Mouse (Mus musculus) liver, embryonic 16.5 days (tissue): ENCODE measurements around the gene Gpr12. TPM values are rescaled to one million over a fixed set of nuclear protein-coding genes. Genes with fewer than 3 reads are reported as not detected.
"Not testable (repeated sequence)": the region's sequence is repeated elsewhere in the genome, so short reads cannot be mapped to it uniquely, and the experiment has no call there.

Experiments
- ATAC-seq: fragments of 200-750 bp; cut with Nextera tagmentation; 2 replicates; pipeline ENCODE4 v1.8.0; 2017; ENCODE audit warnings: low read depth, mild to moderate bottlenecking, moderate number of reproducible peaks, moderate library complexity
- H3K27ac ChIP-seq: fragments of 300-500 bp; sonication (generic); 2 replicates; pipeline ENCODE4 v1.5.1; 2014; ENCODE audit warnings: mild to moderate bottlenecking, low read length
- H3K27me3 ChIP-seq: fragments of 300-500 bp; sonication (generic); 2 replicates; pipeline ENCODE4 v1.6.1; 2014; ENCODE audit warnings: low read depth, low read length, mixed read lengths; ENCODE audit not compliant: control insufficient read depth, insufficient read depth
- H3K36me3 ChIP-seq: fragments of 300-500 bp; sonication (generic); 2 replicates; pipeline ENCODE4 v1.6.1; 2014; ENCODE audit warnings: mild to moderate bottlenecking; ENCODE audit not compliant: control insufficient read depth, insufficient read depth
- H3K4me1 ChIP-seq: fragments of 300-500 bp; sonication (generic); 2 replicates; pipeline ENCODE4 v1.6.1; 2014; ENCODE audit warnings: low read depth, low read length, mixed read lengths; ENCODE audit not compliant: control insufficient read depth
- H3K4me2 ChIP-seq: fragments of 300-500 bp; sonication (generic); 2 replicates; pipeline ENCODE4 v1.6.1; 2014; ENCODE audit warnings: low read depth, low read length, mixed read lengths
- H3K4me3 ChIP-seq: fragments of 300-500 bp; sonication (generic); 2 replicates; pipeline ENCODE4 v1.5.1; 2014; ENCODE audit warnings: low read depth, mild to moderate bottlenecking, low read length
- H3K9ac ChIP-seq: fragments of 300-500 bp; sonication (generic); 2 replicates; pipeline ENCODE4 v1.6.1; 2014; ENCODE audit warnings: low read depth, low read length
- H3K9me3 ChIP-seq: fragments of 300-500 bp; sonication (generic); replicated peaks from 2 replicates; pipeline ENCODE4 v1.6.1; 2016; ENCODE audit warnings: low read length; ENCODE audit not compliant: control insufficient read depth
- WGBS: fragments of 180-500 bp; shearing (Covaris S2); extraction: QIAGEN DNeasy Blood & Tissue Kit; methylation state at CpG from one replicate; pipeline ENCODE4 v1.1.7; 2014; ENCODE audit not compliant: insufficient replicate concordance; 5-methylcytosine and 5-hydroxymethylcytosine counted together
- polyA plus RNA-seq: library from polyadenylated mRNA; unstranded; fragments of >200 nt; fragmentation: Nextera tagmentation; extraction: Ambion mirVana; gene quantifications from 2 replicates; pipeline ENCODE4 v1.2.1, GENCODE M21; 2015

The Gpr12 gene
- polyA plus RNA-seq, 1 experiment from 2014 or later = 0.13 TPM

- Histone ChIP-seq H3K9ac (no peak overlapping the region), H3K36me3 (no peaks in the 10 kb centered on the region), H3K27me3 (no peaks in the 10 kb centered on the region), H3K4me2 (no peak overlapping the region), H3K27ac (no peak overlapping the region), H3K4me3 (no peak overlapping the region), H3K9me3 (no peaks in the 10 kb centered on the region), H3K4me1 (no peaks in the 10 kb centered on the region)
- 59% methylated on average over 10 of the region's 10 CpGs for WGBS
- ATAC-seq = no peak
Measured at GRCm38 (mm10) chr5:146609646-146610045, 24.6 kb upstream of the Gpr12 start.

DNA sequence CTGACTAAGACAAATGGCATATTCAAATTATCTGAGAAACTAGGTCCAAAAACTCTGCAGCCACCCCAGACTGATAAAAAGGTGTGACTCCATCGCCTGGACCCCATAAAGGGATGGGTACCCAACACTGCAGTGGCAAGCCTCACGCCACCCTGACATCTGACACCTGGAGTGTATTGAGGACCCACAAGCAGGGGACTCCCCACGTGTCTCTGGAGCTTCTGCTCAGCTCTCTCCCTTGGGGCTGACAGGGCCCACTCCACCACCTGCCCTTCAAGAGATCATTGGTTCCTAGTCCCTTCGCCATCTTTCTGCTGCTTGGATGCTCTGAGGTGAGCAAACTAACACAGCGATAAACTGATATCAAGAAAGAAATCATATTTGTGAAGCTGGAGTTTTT is 22.8 kb upstream of the Gpr12 start:
- ATAC-seq = no peak
- WGBS = 55% methylated on average over 5 of the region's 5 CpGs

DNA sequence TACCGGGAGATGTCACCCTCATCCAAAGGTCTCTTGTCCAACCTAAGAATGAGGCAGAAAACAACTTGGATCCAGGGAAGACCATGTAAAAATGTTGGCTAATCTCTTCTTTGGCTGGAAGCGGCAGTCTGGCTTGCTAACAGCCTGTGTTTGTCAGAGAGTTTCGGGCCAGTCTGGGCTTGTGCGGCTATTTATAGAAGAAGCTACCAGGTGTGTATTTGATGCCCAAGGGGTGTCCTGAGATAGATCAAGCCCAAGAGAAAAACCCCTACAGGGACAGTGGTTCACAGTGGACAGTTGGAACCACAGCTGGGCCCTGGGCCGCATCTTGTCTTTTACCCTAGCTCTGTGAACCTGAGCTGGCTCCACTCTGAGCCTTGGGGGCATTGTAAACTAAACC is 21.9 kb upstream of the Gpr12 start:
- H3K9ac ChIP-seq = no peak overlapping the region
- H3K27me3 ChIP-seq = no peaks in the 10 kb centered on the region
- 68% methylated on average over 5 of the region's 5 CpGs for WGBS
- H3K27ac ChIP-seq = no peak overlapping the region
- no peak for ATAC-seq
- H3K4me1 ChIP-seq = no peaks in the 10 kb centered on the region
- H3K4me3 ChIP-seq = no peak overlapping the region
- H3K4me2 ChIP-seq = no peak overlapping the region
- H3K36me3 ChIP-seq = no peaks in the 10 kb centered on the region
- H3K9me3 ChIP-seq = no peaks in the 10 kb centered on the region

More for the DNA sequence above, 22.8 kb upstream of the Gpr12 start:
- Histone ChIP-seq H3K27me3 (no peaks in the 10 kb centered on the region), H3K9ac (no peak overlapping the region), H3K4me2 (no peak overlapping the region), H3K36me3 (no peaks in the 10 kb centered on the region), H3K4me3 (no peak overlapping the region), H3K27ac (no peak overlapping the region), H3K4me1 (no peaks in the 10 kb centered on the region), H3K9me3 (no peaks in the 10 kb centered on the region)

- H3K4me1 ChIP-seq = no peaks in the 10 kb centered on the region
- no peak for ATAC-seq
- no peak overlapping the region for H3K9ac ChIP-seq
- H3K27me3 ChIP-seq = no peaks in the 10 kb centered on the region
- H3K4me2 ChIP-seq = no peak overlapping the region
- WGBS = 45% methylated on average over 5 of the region's 5 CpGs
- H3K9me3 ChIP-seq = no peaks in the 10 kb centered on the region
- no peaks in the 10 kb centered on the region for H3K36me3 ChIP-seq
- no peak overlapping the region for H3K27ac ChIP-seq
- H3K4me3 ChIP-seq = no peak overlapping the region
Measured at GRCm38 (mm10) chr5:146606221-146606620, 21.2 kb upstream of the Gpr12 start.

DNA sequence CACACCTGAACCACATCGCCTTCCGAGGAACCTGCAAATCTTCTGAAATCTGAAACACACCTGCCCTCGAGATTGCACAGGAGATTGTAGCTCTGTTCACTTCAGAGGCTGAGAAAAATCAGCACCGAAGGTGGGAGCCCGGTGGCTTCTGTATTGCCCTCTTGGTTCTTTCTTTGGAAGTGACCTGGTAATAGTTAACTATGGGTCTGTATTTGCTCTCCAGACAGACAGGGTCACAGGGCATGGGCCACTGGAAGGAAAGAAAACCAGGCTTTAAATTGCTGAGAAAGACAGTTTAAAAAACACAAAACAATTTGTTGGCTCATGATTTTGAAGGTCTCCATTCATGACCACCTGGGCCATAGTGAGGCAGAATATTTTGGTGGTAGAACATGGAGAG is 14.9 kb upstream of the Gpr12 start:
- no peak overlapping the region for H3K9ac ChIP-seq
- H3K4me2 ChIP-seq = peak overlapping the region; percentile 46; the same call in 1 of the 2 replicates
- peak overlapping the region; percentile 53; the same call in 1 of the 2 replicates for H3K27ac ChIP-seq
- WGBS = 61% methylated on average over 5 of the region's 5 CpGs
- H3K27me3 ChIP-seq = no peaks in the 10 kb centered on the region
- peak overlapping the region; percentile 24 for H3K4me3 ChIP-seq
- H3K4me1 ChIP-seq = no peaks in the 10 kb centered on the region; the same call in none of the 2 replicates
- H3K36me3 ChIP-seq = no peaks in the 10 kb centered on the region
- ATAC-seq = peak; percentile 73
- no peaks in the 10 kb centered on the region for H3K9me3 ChIP-seq

DNA sequence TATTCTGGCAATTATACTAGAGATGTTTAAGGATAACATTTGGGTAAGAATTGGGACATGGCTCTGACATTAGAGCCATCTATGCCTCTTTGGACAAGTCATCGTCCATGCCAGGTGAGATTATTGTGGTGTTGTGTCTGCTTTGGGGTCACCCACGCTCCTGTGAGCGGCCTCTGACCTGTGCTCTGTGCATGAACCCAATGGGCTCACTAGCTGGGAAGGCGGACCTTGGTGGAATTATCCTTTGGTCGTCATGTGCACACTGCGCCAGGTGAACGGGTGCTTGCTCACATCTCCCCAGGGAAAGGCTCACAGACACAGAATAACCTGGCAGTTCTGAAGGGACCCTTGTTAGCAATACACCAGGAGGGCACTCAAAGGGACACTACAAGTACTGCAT is 14.2 kb upstream of the Gpr12 start:
- peak; percentile 55 for ATAC-seq
- H3K27me3 ChIP-seq, H3K9ac ChIP-seq, H3K9me3 ChIP-seq, H3K4me1 ChIP-seq, H3K36me3 ChIP-seq: not testable (repeated sequence)
- Histone ChIP-seq H3K4me2 (peak overlapping the region; percentile 46), H3K27ac (0 out of 2 replicates have a peak overlapping the region, but pooled peaks have one; percentile 5), H3K4me3 (peak overlapping the region; percentile 24)
- WGBS = 52% methylated on average over 7 of the region's 7 CpGs

DNA sequence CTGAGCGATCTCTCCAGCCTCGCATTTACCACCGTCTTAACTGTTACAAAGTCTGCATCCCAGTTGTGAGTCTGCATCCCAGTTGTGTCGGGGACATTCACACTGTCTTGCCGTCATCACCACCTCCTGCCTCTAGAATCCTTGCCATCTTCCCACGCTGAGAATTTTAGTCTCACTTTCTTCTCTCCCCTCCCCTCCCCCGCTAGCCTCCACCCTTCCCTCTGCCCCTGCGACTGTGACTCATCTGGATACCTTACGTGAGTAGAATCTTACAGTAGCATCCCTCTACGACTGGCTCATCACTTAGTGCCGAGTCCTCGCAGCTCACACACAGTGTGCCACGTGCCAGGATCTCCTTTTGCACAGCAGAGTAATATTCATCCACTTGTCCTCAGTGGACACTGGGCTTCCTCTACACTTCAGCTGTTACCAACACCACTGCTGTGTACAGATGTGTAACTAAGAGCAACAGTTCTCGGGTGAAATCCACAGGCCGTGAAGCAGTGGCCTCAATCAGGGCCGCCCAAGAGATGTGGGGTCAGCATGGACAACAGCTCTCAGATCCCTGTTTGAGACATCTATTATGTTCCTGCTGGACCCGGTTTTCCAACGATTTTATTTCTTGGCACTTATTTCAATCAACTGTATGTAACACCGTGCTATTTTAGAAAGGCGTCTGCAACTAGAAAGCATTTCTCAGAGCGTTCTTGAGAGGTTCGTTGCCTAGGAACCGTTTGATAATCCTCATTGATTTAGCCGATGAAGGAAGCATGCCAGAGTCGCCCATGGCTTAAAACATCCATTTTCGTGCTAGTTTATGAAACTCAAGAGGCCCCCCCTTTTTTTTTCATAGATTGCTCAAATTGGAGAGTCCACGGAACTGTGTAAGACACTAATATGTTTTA is 13.4 kb upstream of the Gpr12 start:
- 0 out of 2 replicates have a peak overlapping the region, but pooled peaks have one; percentile 46 for H3K4me2 ChIP-seq
- 73% methylated on average over 27 of the region's 27 CpGs for WGBS

DNA sequence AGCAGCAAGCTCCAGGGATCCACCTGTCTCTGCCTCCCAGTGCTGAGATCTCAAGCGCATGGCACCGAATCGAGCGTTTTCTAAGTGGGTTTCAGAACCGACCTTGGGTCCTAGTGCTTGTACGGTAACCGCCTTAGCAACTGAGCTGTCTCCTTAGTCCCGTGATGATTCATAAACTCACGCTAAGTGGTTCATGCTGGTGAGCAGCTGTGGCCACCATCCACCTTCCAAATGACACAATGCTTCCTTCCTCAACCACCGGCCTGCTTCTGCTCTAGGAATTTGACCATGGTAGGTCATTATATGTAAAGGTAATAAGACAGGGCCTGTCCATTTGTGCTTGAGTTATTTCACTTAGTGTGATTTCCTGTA is 12.4 kb upstream of the Gpr12 start:
- Histone ChIP-seq H3K27ac (no peak overlapping the region), H3K36me3 (no peaks in the 10 kb centered on the region), H3K4me1 (no peaks in the 10 kb centered on the region; the same call in none of the 2 replicates), H3K4me2 (no peak overlapping the region), H3K9ac (no peak overlapping the region), H3K9me3 (no peaks in the 10 kb centered on the region), H3K27me3 (no peaks in the 10 kb centered on the region), H3K4me3 (no peak overlapping the region)
- WGBS = 66% methylated on average over 10 of the region's 10 CpGs
- ATAC-seq = no peak

More for the DNA sequence above, 13.4 kb upstream of the Gpr12 start:
- H3K27me3 ChIP-seq = no peaks in the 10 kb centered on the region
- H3K9ac ChIP-seq = no peak overlapping the region
- H3K4me3 ChIP-seq = no peak overlapping the region
- no peak for ATAC-seq
- H3K36me3 ChIP-seq = no peaks in the 10 kb centered on the region
- H3K4me1 ChIP-seq = no peaks in the 10 kb centered on the region; the same call in none of the 2 replicates
- H3K27ac ChIP-seq = no peak overlapping the region
- no peaks in the 10 kb centered on the region for H3K9me3 ChIP-seq
